Mouse (Mus musculus) liver, postnatal 0 days (tissue): ENCODE data around the gene Urod. TPM values are rescaled to one million over a fixed set of nuclear protein-coding genes. Genes with fewer than 3 reads are reported as not detected.

Experiments used
- ATAC-seq: fragments of 200-750 bp; cut with Nextera tagmentation; 2 replicates; pipeline ENCODE4 v1.8.0; 2017; ENCODE audit warnings: mild to moderate bottlenecking, moderate library complexity
- DNase-seq: peaks from one replicate; pipeline ENCODE4 v3.0.0-alpha.2; 2016
- H3K27ac ChIP-seq: fragments of 300-500 bp; sonication (generic); 2 replicates; pipeline ENCODE4 v1.5.1; 2014; ENCODE audit warnings: antibody characterized with exemption, moderate library complexity, mild to moderate bottlenecking, low read depth
- H3K27me3 ChIP-seq: fragments of 300-500 bp; sonication (generic); 2 replicates; pipeline ENCODE4 v1.6.1; 2014; ENCODE audit warnings: low read length, control low read depth, mixed read lengths; ENCODE audit not compliant: insufficient read depth
- H3K36me3 ChIP-seq: fragments of 300-500 bp; sonication (generic); replicated peaks from 2 replicates; pipeline ENCODE4 v1.6.1; 2014; ENCODE audit warnings: mild to moderate bottlenecking, control low read depth, low read length, moderate library complexity, mixed read lengths; ENCODE audit not compliant: insufficient read depth
- H3K4me1 ChIP-seq: fragments of 300-500 bp; sonication (generic); 2 replicates; pipeline ENCODE4 v1.6.1; 2014; ENCODE audit warnings: antibody characterized with exemption, mild to moderate bottlenecking, control low read depth; ENCODE audit not compliant: insufficient read depth
- H3K4me2 ChIP-seq: fragments of 300-500 bp; sonication (generic); 2 replicates; pipeline ENCODE4 v1.6.1; 2014; ENCODE audit warnings: low read depth, mild to moderate bottlenecking, low read length, moderate library complexity, mixed read lengths
- H3K4me3 ChIP-seq: fragments of 300-500 bp; sonication (generic); 2 replicates; pipeline ENCODE4 v1.5.1; 2014; ENCODE audit warnings: low read depth, low read length
- H3K9ac ChIP-seq: fragments of 300-500 bp; sonication (generic); replicated peaks from 2 replicates; pipeline ENCODE4 v1.6.1; 2014; ENCODE audit warnings: mild to moderate bottlenecking, moderate library complexity
- H3K9me3 ChIP-seq: fragments of 300-500 bp; sonication (generic); 2 replicates; pipeline ENCODE4 v1.6.1; 2016; ENCODE audit warnings: mild to moderate bottlenecking, control low read depth, low read length, mixed read lengths
- CTCF ChIP-seq: sonication (generic); IDR thresholded peaks from 2 replicates; pipeline ENCODE4 v1.5.1; 2016; ENCODE audit warnings: antibody characterized with exemption, low read depth
- EP300 ChIP-seq: IDR thresholded peaks from 2 replicates; pipeline ENCODE4 v1.6.1; 2016; ENCODE audit warnings: antibody characterized with exemption, low read depth, mild to moderate bottlenecking
- WGBS: fragments of 180-500 bp; shearing (Covaris S2); extraction: QIAGEN DNeasy Blood & Tissue Kit; methylation state at CpG from one replicate; pipeline ENCODE4 v1.1.7; 2014; ENCODE audit not compliant: insufficient replicate concordance; 5-methylcytosine and 5-hydroxymethylcytosine counted together
- polyA plus RNA-seq: library from polyadenylated mRNA; unstranded; fragments of >200 nt; fragmentation: Nextera tagmentation; extraction: Ambion mirVana; gene quantifications from 2 replicates; pipeline ENCODE4 v1.2.1, GENCODE M21; 2015

Gene Urod
- polyA plus RNA-seq, 1 experiment from 2014 or later, result 255 TPM

DNA sequence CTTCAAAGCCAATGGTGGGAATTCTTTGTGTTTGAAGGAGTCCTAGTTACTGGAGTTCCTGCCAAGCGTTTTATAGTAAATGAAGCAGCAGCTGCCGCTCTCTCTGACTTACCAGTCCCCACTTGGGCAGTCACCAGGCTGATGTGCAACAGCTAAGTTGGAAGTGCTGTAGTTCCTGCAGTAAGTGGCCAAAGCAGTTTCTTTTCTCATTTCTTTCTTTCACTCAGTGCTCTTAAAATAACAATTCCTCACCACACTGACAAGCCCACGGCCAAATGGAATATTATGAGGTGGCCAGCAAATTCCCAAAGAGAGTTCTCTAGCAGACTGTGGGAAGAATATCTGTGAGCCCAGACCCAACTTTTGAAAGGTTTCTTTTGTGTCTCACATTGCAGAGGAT, 12.8 kb upstream of the Urod start:
- Histone ChIP-seq H3K4me2 (no peak overlapping the region), H3K36me3 (peaks cover 11% of the 10 kb centered on the region), H3K4me3 (no peak overlapping the region), H3K9ac (no peak overlapping the region), H3K27ac (no peak overlapping the region), H3K9me3 (no peaks in the 10 kb centered on the region), H3K27me3 (no peaks in the 10 kb centered on the region), H3K4me1 (no peaks in the 10 kb centered on the region)
- DNase-seq (no peak), ATAC-seq (no peak)
- 72% methylated on average over 3 of the region's 3 CpGs for WGBS
- TF ChIP-seq EP300 (no peak), CTCF (no peak)

DNA sequence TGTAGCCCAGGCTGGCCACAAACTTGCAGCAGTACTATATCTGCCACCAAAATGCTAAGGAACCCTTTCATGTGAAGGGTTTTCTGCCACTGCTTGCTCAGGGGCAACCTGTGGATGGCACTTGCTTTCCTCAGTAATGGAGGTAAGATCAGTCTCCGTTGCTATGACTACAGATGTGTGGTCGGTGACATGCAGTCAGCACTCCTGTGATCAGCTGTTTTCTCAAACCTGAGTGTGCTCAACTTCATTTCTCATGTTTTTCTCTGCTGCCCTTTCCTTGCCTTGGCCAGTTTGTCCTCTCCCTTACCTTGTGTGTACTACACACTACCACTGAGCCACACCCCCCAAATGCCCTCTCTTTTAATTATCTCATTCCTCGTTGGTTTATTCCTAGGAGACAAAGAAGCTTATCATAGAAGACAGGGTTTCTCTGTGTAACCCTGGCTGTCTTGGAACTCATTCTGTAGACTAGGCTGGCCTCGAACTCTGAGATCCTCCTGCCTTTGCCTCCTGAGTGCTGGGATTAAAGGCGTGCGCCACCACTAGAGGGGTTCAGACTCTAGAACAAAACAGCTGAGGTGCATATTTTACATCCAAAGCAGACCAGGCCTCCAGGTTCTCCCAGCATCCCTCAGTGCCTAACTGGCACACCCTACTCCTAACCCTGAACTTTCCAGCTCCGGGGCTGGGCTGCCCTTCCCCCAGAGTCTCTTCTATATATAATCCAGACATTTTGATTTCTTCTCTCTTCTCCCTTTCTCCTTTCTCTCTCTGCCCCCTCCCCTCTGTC, 11.6 kb upstream of the Urod start:
- no peak overlapping the region for H3K4me3 ChIP-seq
- no peak overlapping the region for H3K4me2 ChIP-seq
- H3K9ac ChIP-seq, result no peak overlapping the region
- H3K36me3 ChIP-seq, result peaks cover 20% of the 10 kb centered on the region
- no peaks in the 10 kb centered on the region for H3K9me3 ChIP-seq
- ATAC-seq, result no peak
- WGBS, result 69% methylated on average over 7 of the region's 7 CpGs
- no peak for TF ChIP-seq CTCF
- TF ChIP-seq EP300, result no peak
- DNase-seq, result no peak
- no peaks in the 10 kb centered on the region for H3K27me3 ChIP-seq
- no peaks in the 10 kb centered on the region for H3K4me1 ChIP-seq
- no peak overlapping the region for H3K27ac ChIP-seq

DNA sequence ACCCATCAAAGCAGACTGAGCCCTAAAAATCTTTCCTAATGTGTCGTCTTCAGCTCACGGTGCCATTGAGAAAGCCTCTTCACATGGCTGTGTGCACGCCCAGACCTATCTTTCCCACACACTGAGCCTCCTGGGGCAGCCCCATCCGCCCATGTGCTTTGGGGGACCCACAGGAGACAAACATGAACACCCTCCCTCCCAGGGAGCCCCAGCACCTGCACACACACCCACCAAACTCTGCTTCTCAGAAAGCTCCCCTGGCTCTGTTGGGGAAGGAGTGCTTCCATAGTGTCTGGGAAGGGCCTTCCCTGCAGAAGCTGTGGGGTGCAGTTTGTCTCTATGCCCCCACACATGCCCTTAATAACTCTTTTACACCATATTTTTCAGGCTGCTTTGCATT, 10.4 kb upstream of the Urod start:
- H3K27ac ChIP-seq, result no peak overlapping the region
- no peak for DNase-seq
- no peaks in the 10 kb centered on the region for H3K27me3 ChIP-seq
- H3K4me3 ChIP-seq, result no peak overlapping the region
- H3K36me3 ChIP-seq, result peaks cover 31% of the 10 kb centered on the region
- TF ChIP-seq EP300, result no peak
- no peak for TF ChIP-seq CTCF
- H3K4me2 ChIP-seq, result no peak overlapping the region
- WGBS, result 77% methylated on average over 4 of the region's 4 CpGs
- no peaks in the 10 kb centered on the region for H3K4me1 ChIP-seq
- no peaks in the 10 kb centered on the region for H3K9me3 ChIP-seq
- no peak for ATAC-seq
- H3K9ac ChIP-seq, result no peak overlapping the region

DNA sequence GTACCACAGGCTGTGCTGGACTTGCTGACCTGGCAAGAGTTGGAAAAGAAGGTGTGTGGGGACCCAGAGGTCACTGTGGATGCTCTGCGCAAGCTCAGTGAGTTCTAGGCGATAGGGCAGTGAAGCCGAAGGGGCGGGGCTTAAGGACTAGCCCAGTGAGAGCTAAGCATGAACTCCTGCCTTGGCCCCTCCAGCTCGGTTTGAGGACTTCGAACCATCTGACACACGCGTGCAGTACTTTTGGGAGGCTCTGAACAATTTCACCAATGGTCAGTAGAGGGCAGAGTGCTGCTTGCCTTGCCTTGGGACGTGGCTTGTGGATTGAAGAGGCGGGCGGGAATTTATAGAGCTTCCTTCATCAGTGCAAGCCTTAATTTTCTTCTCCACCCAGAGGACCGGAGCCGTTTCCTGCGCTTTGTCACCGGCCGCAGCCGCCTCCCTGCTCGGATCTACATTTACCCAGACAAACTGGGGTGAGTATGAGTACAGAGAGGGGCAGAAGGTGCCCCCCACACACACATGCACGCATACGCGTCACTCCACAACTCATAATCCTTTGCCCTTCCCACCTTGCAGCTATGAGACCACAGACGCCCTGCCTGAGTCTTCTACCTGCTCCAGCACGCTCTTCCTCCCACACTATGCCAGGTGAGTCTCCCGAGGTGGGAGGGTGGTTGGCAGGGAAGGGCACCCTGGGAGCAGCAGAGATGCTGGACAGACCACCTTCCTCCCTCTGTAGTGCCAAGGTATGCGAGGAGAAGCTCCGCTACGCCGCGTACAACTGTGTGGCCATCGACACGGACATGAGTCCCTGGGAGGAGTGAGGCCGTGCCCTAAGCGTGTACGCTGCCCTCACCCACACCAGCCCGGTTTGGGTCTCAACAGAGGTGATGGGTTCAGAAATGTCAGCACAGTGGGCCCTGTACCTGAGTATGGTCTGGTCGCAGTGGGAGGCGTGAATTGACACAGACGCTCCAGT, 8.6 kb upstream of the Urod start:
- Histone ChIP-seq H3K27me3 (no peaks in the 10 kb centered on the region), H3K4me1 (no peaks in the 10 kb centered on the region), H3K4me3 (no peak overlapping the region), H3K4me2 (no peak overlapping the region), H3K36me3 (peaks cover 44% of the 10 kb centered on the region), H3K9ac (no peak overlapping the region), H3K27ac (no peak overlapping the region), H3K9me3 (no peaks in the 10 kb centered on the region)
- DNase-seq, result peak; percentile 58
- TF ChIP-seq EP300 (no peak), CTCF (peak; percentile 83)
- peak; percentile 70 for ATAC-seq
- 63% methylated on average over 38 of the region's 38 CpGs for WGBS

DNA sequence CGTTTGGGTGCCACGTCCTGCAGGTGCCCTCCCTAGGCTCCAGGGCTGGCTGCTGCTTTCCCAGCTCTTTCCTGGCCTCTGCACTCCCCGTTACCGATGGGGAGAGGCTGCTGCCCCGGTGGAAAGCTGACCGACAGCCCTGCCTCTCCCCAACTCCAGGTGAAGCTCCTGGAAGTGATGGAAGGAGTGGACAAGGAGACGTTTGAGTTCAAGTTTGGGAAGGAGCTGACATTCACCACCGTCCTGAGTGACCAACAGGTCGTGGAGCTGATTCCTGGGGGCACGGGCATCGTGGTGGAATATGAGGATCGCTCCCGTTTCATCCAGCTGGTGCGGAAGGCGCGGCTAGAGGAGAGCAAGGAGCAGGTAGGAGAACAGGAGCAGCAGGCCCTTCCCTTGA, 7.7 kb upstream of the Urod start:
- DNase-seq, result no peak
- Histone ChIP-seq H3K4me1 (no peaks in the 10 kb centered on the region), H3K4me3 (no peak overlapping the region), H3K9me3 (no peaks in the 10 kb centered on the region), H3K27ac (no peak overlapping the region), H3K36me3 (peaks cover 44% of the 10 kb centered on the region), H3K9ac (no peak overlapping the region), H3K4me2 (no peak overlapping the region), H3K27me3 (no peaks in the 10 kb centered on the region)
- WGBS, result 91% methylated on average over 16 of the region's 16 CpGs
- TF ChIP-seq EP300 (no peak), CTCF (no peak)
- ATAC-seq, result no peak

DNA sequence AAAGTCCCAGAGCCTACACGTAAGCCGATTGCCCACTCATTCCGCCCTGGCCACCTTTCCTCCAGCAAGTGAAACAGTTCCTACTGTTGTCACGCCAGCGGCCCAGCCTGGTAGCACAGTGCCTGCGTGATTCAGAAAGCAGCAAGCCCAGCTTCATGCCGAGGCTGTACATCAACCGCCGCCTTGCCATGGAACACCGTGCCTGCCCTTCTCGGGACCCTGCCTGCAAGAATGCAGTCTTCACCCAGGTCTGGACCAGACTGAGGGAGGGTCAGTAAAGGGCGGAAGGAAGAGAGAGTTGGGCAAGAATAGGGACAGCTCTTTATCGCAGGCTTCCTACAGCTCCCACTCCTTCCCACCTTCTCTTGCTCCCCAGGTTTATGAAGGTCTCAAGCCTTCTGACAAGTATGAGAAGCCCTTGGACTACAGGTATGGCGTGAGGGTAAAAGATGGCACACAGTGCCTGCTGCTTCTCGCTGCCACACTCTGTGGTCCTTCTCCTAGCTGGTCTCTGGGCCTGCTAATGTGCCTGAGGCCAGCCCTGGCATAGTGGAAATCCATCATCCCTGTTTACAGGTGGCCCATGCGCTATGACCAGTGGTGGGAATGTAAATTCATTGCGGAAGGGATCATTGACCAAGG, 5.4 kb upstream of the Urod start:
- Histone ChIP-seq H3K4me3 (no peak overlapping the region), H3K9ac (no peak overlapping the region), H3K4me1 (peaks cover 14% of the 10 kb centered on the region), H3K36me3 (peaks cover 44% of the 10 kb centered on the region), H3K4me2 (no peak overlapping the region), H3K27ac (no peak overlapping the region), H3K9me3 (no peaks in the 10 kb centered on the region), H3K27me3 (no peaks in the 10 kb centered on the region)
- ATAC-seq (no peak), DNase-seq (no peak)
- TF ChIP-seq EP300, result no peak
- no peak for TF ChIP-seq CTCF
- 93% methylated on average over 17 of the region's 17 CpGs for WGBS
